Mouse (Mus musculus) granulocyte monocyte progenitor cell, adult 5-6 weeks (primary cell): ENCODE measurements around the gene Uqcrc2. TPM values are rescaled to one million over a fixed set of nuclear protein-coding genes. Genes with fewer than 3 reads are reported as not detected.

ENCODE experiments used
- ATAC-seq: replicated peaks from 2 replicates; pipeline ENCODE4 v1.8.0; 2016; ENCODE audit warnings: mild to moderate bottlenecking, moderate TSS enrichment, inconsistent platforms; ENCODE audit not compliant: poor library complexity, severe bottlenecking
- total RNA-seq, 2 experiments: library from RNA; stranded (forward) in 1 of 2; stranded (reverse) in 1 of 2; fragments of 200-712, 200-1000 nt in 1 of 2; fragments of >200 nt in 1 of 2; fragmentation: Nextera tagmentation in 1 of 2; gene quantifications; 2 replicates each; pipeline ENCODE4 v1.2.3; 2014 to 2017

Uqcrc2 gene
- total RNA-seq (2014; fragmentation: Nextera tagmentation): 156 and 193 TPM in 2 replicates
- total RNA-seq (2017): 141 and 174 TPM in 2 replicates

- peak; percentile 94 for ATAC-seq
These were observed at the start of gene Uqcrc2 for GRCm38 (mm10) chr7:120634711-120635361. Gene Uqcrc2, plus strand, starts transcription at chr7:120635176.

GRCm38 (mm10) chr7:120597203-120597743 is 37.7 kb upstream of the Uqcrc2 start:
- ATAC-seq: no peak

GRCm38 (mm10) chr7:120597744-120598243 is 37.2 kb upstream of the Uqcrc2 start:
- ATAC-seq: peak; percentile 59

GRCm38 (mm10) chr7:120598355-120598754 is 36.6 kb upstream of the Uqcrc2 start:
- ATAC-seq: no peak

GRCm38 (mm10) chr7:120620075-120620771 is 14.8 kb upstream of the Uqcrc2 start:
- no peak for ATAC-seq

- no peak for ATAC-seq
These were observed 14.1 kb upstream of the Uqcrc2 start for GRCm38 (mm10) chr7:120620841-120621240.

- no peak; the same call in 1 of the 2 replicates for ATAC-seq
These were observed 2.5 kb upstream of the Uqcrc2 start for GRCm38 (mm10) chr7:120632518-120632917.

- no peak for ATAC-seq
These were observed 675 bp upstream of the Uqcrc2 start for GRCm38 (mm10) chr7:120634301-120634700.

- peak; percentile 75 for ATAC-seq
These were observed 396 bp downstream of the Uqcrc2 start for GRCm38 (mm10) chr7:120635362-120635781.

GRCm38 (mm10) chr7:120635821-120636220 is 845 bp downstream of the Uqcrc2 start:
- ATAC-seq: peak; percentile 26

- ATAC-seq: peak; percentile 53; the same call in 1 of the 2 replicates
These were observed 8.2 kb downstream of the Uqcrc2 start for GRCm38 (mm10) chr7:120643217-120643616.

- ATAC-seq: no peak
These were observed 12.9 kb downstream of the Uqcrc2 start for GRCm38 (mm10) chr7:120647849-120648248.

GRCm38 (mm10) chr7:120662079-120662478 is 27.1 kb downstream of the Uqcrc2 start:
- ATAC-seq: peak; percentile 66

GRCm38 (mm10) chr7:120670153-120670875 is 35.3 kb downstream of the Uqcrc2 start, which contains the start of gene Pdzd9:
Gene Pdzd9, minus strand, starts transcription at chr7:120670343.
- ATAC-seq: peak; percentile 90

- ATAC-seq: no peak
These were observed 36.3 kb downstream of the Uqcrc2 start for GRCm38 (mm10) chr7:120671271-120671670.

GRCm38 (mm10) chr7:120677001-120677643 is 42.1 kb downstream of the Uqcrc2 start, which contains the start of gene Mosmo:
Gene Mosmo, plus strand, starts transcription at chr7:120677618.
- ATAC-seq: peak; percentile 71

GRCm38 (mm10) chr7:120677764-120678531 is 43.0 kb downstream of the Uqcrc2 start:
- 0 out of 2 replicates have a peak, but pooled peaks have one; percentile 12 for ATAC-seq

- peak; percentile 70 for ATAC-seq
These were observed 44.0 kb downstream of the Uqcrc2 start for GRCm38 (mm10) chr7:120679023-120679422.

- ATAC-seq: no peak
These were observed 47.0 kb downstream of the Uqcrc2 start for GRCm38 (mm10) chr7:120682002-120682401.
